Mouse (Mus musculus) kidney, postnatal 0 days (tissue): ENCODE results near the gene Vps25. TPM values are rescaled to one million over a fixed set of nuclear protein-coding genes. Genes with fewer than 3 reads are reported as not detected.

Experiments used
- ATAC-seq: fragments of 200-750 bp; cut with Nextera tagmentation; replicated peaks from 2 replicates; pipeline ENCODE4 v1.8.0; 2017; ENCODE audit warnings: low read depth, moderate number of reproducible peaks, moderate TSS enrichment, moderate library complexity; ENCODE audit not compliant: low FRiP score
- DNase-seq: peaks from one replicate; pipeline ENCODE4 v3.0.0-alpha.2; 2016; ENCODE audit warnings: low spot score
- H3K27ac ChIP-seq: fragments of 300-500 bp; sonication (generic); 2 replicates; pipeline ENCODE4 v1.5.1; 2014; ENCODE audit warnings: mild to moderate bottlenecking
- H3K27me3 ChIP-seq: fragments of 300-500 bp; sonication (generic); 2 replicates; pipeline ENCODE4 v1.6.1; 2014; ENCODE audit warnings: low read length, mixed read lengths; ENCODE audit not compliant: insufficient read depth
- H3K36me3 ChIP-seq: fragments of 300-500 bp; sonication (generic); 2 replicates; pipeline ENCODE4 v1.6.1; 2014; ENCODE audit warnings: low read length, mixed read lengths; ENCODE audit not compliant: insufficient read depth
- H3K4me1 ChIP-seq: fragments of 300-500 bp; sonication (generic); replicated peaks from 2 replicates; pipeline ENCODE4 v1.6.1; 2014; ENCODE audit warnings: antibody characterized with exemption, low read length, mixed read lengths; ENCODE audit not compliant: insufficient read depth
- H3K4me2 ChIP-seq: fragments of 300-500 bp; sonication (generic); 2 replicates; pipeline ENCODE4 v1.6.1; 2014; ENCODE audit warnings: mild to moderate bottlenecking, low read length, moderate library complexity, mixed read lengths
- H3K4me3 ChIP-seq: fragments of 300-500 bp; sonication (generic); replicated peaks from 2 replicates; pipeline ENCODE4 v1.5.1; 2014; ENCODE audit warnings: low read depth, low read length
- H3K9ac ChIP-seq: fragments of 300-500 bp; sonication (generic); 2 replicates; pipeline ENCODE4 v1.6.1; 2014; ENCODE audit warnings: low read depth, low read length
- H3K9me3 ChIP-seq: fragments of 300-500 bp; sonication (generic); replicated peaks from 2 replicates; pipeline ENCODE4 v1.6.1; 2016; ENCODE audit warnings: low read length, inconsistent platforms, mixed read lengths
- CTCF ChIP-seq: IDR thresholded peaks from 2 replicates; pipeline ENCODE4 v1.5.1; 2016; ENCODE audit warnings: antibody characterized with exemption, low read depth, mild to moderate bottlenecking, moderate library complexity
- WGBS: fragments of 180-500 bp; shearing (Covaris S2); extraction: QIAGEN DNeasy Blood & Tissue Kit; methylation state at CpG from one replicate; pipeline ENCODE4 v1.1.7; 2014; 5-methylcytosine and 5-hydroxymethylcytosine counted together
- polyA plus RNA-seq: library from polyadenylated mRNA; unstranded; fragments of >200 nt; fragmentation: Nextera tagmentation; extraction: Ambion mirVana; gene quantifications from 2 replicates; pipeline ENCODE4 v1.2.1, GENCODE M21; 2015

Vps25 gene
- polyA plus RNA-seq, 1 experiment from 2014 or later, result 179 TPM

- Histone ChIP-seq H3K9me3 (no peaks in the 10 kb centered on the region), H3K4me2 (no peak overlapping the region), H3K36me3 (no peaks in the 10 kb centered on the region), H3K4me1 (peaks cover 9% of the 10 kb centered on the region; the same call in 1 of the 2 replicates), H3K27me3 (no peaks in the 10 kb centered on the region), H3K27ac (no peak overlapping the region), H3K9ac (no peak overlapping the region), H3K4me3 (no peak overlapping the region)
- ATAC-seq (no peak), DNase-seq (no peak)
- WGBS, result 87% methylated on average over 3 of the region's 3 CpGs
- TF ChIP-seq CTCF, result no peak
Measured at GRCm38 (mm10) chr11:101224337-101224736, 29.2 kb upstream of the Vps25 start.

- no peaks in the 10 kb centered on the region for H3K9me3 ChIP-seq
- no peaks in the 10 kb centered on the region for H3K27me3 ChIP-seq
- TF ChIP-seq CTCF, result no peak
- H3K4me1 ChIP-seq, result peaks cover 19% of the 10 kb centered on the region
- H3K4me2 ChIP-seq, result peak overlapping the region; percentile 84
- 16% methylated on average over 25 of the region's 25 CpGs for WGBS
- H3K9ac ChIP-seq, result peak overlapping the region; percentile 85
- peak overlapping the region; percentile 93 for H3K27ac ChIP-seq
- no peaks in the 10 kb centered on the region for H3K36me3 ChIP-seq
- DNase-seq (no peak), ATAC-seq (no peak)
- H3K4me3 ChIP-seq, result peak overlapping the region; percentile 85
Measured at GRCm38 (mm10) chr11:101225331-101226064, 28.0 kb upstream of the Vps25 start.

GRCm38 (mm10) chr11:101226065-101226701 is 27.3 kb upstream of the Vps25 start, which contains the start of gene Ezh1:
TSS of gene Ezh1 (minus strand) at chr11:101226463.
- Histone ChIP-seq H3K36me3 (no peaks in the 10 kb centered on the region), H3K9ac (peak within 1 kb of the TSS; percentile 85), H3K9me3 (no peaks in the 10 kb centered on the region), H3K4me3 (peak within 1 kb of the TSS; percentile 85), H3K4me1 (peaks cover 22% of the 10 kb centered on the region), H3K4me2 (peak within 1 kb of the TSS; percentile 84), H3K27ac (peak within 1 kb of the TSS; percentile 93), H3K27me3 (no peaks in the 10 kb centered on the region)
- peak; percentile 91 for DNase-seq
- peak; percentile 89 for ATAC-seq
- WGBS, result 1% methylated on average over 56 of the region's 56 CpGs
- TF ChIP-seq CTCF, result peak; percentile 63

GRCm38 (mm10) chr11:101229361-101229900 is 24.1 kb upstream of the Vps25 start:
- Histone ChIP-seq H3K27ac (peak overlapping the region; percentile 97), H3K4me1 (peaks cover 32% of the 10 kb centered on the region), H3K27me3 (no peaks in the 10 kb centered on the region), H3K4me3 (no peak overlapping the region), H3K36me3 (no peaks in the 10 kb centered on the region), H3K9me3 (no peaks in the 10 kb centered on the region), H3K4me2 (no peak overlapping the region), H3K9ac (no peak overlapping the region)
- no peak for DNase-seq
- WGBS, result 27% methylated on average over 8 of the region's 8 CpGs
- no peak for ATAC-seq
- TF ChIP-seq CTCF, result no peak

GRCm38 (mm10) chr11:101230061-101230511 is 23.4 kb upstream of the Vps25 start:
- Histone ChIP-seq H3K27me3 (no peaks in the 10 kb centered on the region), H3K27ac (peak overlapping the region; percentile 97), H3K4me1 (peaks cover 32% of the 10 kb centered on the region), H3K4me2 (peak overlapping the region; percentile 55), H3K9ac (no peak overlapping the region), H3K36me3 (no peaks in the 10 kb centered on the region), H3K9me3 (no peaks in the 10 kb centered on the region), H3K4me3 (no peak overlapping the region)
- DNase-seq (peak; percentile 57), ATAC-seq (no peak)
- 14% methylated on average over 2 of the region's 2 CpGs for WGBS
- TF ChIP-seq CTCF, result no peak

GRCm38 (mm10) chr11:101230526-101230925 is 23.0 kb upstream of the Vps25 start:
- WGBS, result 19% methylated on average over 5 of the region's 5 CpGs
- ATAC-seq (no peak), DNase-seq (no peak)
- Histone ChIP-seq H3K9me3 (no peaks in the 10 kb centered on the region), H3K4me3 (peak overlapping the region; percentile 19; the same call in 1 of the 2 replicates), H3K4me2 (peak overlapping the region; percentile 55), H3K27me3 (no peaks in the 10 kb centered on the region), H3K4me1 (peaks cover 32% of the 10 kb centered on the region), H3K9ac (peak overlapping the region; percentile 41; the same call in 1 of the 2 replicates), H3K27ac (peak overlapping the region; percentile 97), H3K36me3 (no peaks in the 10 kb centered on the region)
- TF ChIP-seq CTCF, result no peak
